Mouse (Mus musculus): ENCODE data around the gene Tent5b.

The Tent5b gene

DNA sequence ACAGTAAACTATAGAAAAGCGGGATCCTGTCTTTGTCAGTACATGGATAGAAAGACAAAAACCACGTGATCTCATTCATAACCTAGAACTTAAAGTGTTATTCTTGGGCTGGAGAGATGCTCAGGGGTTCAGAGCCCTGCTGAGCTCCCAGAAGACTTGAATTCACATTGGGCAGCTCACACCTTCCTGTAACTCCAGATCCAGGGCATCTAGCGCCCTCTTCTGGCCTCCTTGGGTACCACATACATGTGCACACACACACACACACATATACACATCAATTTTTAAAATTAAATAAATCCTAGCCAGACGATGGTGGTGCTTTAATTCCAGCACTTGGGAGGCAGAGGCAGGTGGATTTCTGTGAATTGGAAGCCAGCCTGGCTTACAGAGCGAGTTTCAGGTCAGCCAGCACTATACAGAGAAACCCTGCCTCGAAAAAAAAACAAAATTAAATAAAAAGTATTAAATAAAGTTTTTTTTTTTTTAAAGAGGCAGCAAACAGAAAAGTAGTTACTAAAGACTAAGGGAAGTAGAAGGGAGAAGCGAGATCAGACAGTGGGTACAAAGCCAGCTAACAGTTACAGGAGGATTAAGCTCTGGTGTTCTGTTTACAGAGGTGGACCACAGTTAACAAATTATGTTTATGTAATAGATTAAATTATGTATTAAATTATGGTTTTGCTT, 8.7 kb upstream of the Tent5b start:
- no peak for DNase-seq

DNA sequence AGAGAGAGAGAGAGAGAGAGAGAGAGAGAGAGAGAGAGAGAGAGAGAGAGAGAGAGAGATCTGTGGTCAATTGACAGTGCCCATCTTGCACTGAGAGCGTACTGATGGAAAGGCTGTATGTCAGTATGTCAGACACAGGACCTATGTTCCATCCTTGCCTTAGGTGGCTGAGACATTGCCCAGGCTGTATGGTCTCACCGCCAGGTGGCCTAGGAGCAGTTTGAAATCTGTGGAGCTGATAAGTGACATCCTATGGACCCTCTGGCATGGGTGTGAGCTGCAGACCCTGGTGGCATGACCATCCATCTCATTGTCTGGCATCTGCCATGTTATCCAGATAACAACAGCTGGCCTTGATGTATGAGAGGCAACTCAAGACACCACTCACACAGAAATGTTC, 6.1 kb upstream of the Tent5b start:
- DNase-seq = no peak

DNA sequence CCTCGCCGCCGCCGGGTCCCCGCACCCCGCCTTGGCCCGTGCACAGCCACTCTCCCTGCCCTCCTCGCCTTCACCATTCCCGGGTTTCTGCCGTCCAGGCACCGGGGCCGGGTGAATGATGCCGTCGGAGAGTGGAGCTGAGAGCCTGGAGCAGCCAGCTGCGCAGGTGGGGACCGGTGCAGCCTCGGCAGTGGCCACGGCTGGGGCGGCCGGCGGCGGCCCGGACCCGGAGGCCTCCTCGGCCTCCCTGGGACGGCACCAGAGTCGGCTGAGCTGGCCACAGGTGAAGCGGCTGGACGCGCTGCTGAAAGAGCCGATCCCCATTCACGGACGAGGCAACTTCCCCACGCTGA, 229 bp downstream of the Tent5b start:
- no peak for DNase-seq

DNA sequence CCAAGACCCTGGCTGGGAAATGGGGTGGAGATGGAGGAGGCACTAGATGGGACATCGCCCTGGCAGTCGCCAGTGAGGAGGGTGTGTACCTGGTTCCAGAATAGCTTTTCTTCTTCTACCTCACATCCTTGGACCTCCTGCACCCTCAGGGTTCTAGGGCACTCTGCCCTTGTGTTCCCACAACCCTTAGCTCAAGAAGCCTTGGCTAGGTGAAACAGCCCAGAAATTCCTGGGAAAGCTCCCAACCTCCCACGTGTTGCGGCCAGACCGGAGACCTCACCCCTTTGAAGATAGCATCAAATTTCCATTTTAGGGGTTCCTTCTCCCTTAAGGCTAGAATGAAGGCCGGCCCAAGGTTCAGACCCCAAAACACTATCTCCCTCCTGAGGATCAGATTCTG, 822 bp downstream of the Tent5b start:
- DNase-seq = no peak

DNA sequence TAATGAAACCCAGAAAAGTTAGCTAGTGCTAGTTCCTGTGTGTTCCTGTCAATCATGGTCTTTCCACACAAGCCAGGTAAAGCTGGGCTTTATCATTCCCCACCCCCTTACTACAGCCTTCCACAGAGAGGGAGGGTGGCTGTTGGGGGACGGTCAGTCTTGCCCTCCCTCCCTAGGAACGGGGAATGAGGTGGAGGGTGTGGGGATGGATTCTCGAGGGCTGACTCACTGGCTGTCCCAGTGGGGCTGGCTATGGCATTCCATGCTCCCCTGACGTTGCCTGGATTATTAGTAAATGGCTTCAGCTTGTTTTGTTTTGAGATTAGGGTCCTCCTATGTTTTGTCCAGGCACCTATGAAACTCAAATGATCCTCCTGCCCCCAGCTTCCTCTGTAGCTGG, 1.6 kb downstream of the Tent5b start:
- no peak for DNase-seq

DNA sequence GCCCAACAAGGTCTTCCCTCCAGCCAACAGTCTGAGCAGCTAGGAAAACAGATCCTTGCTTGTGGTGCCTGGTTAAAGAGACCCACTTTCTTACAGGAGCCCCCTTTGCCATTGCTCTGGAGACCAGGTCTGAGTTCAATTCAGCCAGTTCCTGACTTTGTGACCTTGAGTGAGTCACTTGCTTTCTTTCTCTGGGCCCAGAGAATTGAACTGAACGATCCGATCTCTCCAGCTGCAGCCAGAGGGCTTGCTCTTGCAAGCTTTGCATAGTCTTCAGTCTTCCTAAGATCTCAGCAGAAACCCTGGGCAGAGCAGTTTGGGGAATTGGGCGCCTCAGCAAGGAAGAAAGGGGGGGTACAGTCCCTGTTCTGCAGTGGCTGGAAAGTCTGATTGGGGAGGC, 2.5 kb downstream of the Tent5b start:
- DNase-seq = no peak

DNA sequence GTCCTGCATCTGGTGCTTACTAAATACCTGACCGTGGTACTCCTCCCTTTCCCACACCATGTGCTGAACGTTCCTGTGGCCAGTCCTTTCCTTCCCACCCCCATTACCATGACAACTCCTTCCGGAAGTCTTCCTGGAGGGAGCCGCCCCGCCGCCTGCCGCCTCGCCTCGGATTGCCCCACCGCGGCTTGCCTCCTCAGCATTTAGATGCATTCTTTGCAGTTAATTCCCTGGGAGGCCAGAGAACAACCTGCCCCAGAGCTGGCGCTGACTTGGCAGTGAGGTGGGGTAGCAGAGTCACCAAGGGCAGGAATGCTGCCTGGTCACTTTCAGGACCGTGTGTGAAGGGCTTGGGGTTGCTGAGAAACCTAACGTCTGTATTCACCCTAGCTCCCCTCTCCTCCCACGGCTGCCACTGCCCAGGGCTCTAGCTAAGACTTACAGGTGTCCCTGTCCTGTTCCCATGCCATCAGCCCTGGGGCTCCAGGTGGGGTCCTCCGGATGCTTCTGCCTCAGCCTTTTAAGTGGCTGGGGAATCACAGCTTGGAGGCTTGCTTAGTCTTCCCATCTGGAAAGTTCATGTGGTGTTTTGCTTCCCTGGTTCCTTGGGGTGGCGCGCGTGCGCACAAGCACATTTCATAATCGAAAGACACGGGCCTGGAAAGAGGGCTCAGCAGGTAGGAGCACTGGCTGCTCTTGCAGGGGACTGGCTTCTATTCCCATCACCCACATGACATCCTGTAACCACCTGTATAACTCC, 4.5 kb downstream of the Tent5b start:
- DNase-seq = no peak

DNA sequence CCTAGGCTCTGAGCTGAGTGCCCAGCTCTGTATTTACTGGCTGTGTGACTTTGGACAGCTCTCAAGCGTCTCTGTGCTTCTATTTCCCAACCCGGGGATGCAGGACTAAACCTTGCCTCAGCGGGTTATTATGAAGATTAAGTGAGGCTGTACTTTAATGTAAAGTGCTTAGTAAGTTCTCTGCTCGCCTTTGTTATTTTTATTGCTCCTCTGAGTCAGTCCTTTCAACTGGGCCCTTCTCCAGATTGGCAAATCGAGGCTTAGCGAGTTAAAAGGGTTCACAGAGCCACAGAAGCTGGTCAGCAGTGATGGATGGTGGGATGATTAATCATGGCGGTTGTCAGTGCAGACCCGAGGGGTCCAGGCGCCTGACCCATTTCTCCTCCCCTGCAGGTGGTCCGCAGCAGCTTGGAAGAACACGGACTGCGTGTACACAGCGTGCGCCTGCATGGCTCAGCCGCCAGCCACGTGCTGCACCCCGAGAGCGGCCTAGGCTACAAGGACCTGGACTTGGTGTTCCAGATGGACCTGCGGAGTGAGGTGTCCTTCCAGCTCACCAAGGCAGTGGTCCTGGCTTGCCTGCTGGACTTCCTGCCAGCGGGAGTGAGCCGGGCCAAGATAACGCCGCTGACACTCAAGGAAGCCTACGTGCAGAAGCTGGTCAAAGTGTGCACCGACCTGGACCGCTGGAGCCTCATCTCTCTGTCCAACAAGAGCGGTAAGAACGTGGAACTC, 5.9 kb downstream of the Tent5b start:
- DNase-seq = no peak

DNA sequence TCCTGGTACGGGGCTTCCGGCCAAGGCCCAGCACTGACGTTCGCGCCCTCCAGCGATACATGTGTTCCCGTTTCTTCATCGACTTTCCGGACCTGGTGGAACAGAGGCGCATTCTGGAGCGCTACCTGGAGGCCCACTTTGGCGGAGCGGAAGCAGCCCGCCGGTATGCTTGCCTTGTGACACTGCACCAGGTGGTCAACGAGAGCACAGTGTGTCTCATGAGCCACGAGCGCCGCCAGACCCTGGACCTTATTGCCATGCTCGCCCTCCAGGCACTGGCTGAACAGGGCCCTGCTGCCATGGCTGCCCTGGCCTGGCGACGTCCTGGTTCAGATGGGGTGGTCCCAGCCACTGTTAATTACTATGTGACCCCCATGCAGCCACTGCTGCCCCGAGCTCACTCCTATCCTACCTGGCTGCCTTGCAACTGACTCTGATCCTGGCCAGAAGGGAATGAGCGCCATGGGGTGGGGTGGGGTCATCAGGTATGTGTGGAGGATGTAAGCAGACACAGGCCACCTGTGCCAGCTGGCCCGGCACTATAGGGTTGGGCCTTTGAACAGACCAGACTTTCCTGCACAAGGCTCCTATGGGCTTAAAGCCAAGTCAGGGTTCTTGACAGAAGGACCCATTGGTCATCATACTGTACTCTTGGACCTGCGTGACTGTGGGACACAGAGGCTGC, 6.9 kb downstream of the Tent5b start:
- DNase-seq = no peak

DNA sequence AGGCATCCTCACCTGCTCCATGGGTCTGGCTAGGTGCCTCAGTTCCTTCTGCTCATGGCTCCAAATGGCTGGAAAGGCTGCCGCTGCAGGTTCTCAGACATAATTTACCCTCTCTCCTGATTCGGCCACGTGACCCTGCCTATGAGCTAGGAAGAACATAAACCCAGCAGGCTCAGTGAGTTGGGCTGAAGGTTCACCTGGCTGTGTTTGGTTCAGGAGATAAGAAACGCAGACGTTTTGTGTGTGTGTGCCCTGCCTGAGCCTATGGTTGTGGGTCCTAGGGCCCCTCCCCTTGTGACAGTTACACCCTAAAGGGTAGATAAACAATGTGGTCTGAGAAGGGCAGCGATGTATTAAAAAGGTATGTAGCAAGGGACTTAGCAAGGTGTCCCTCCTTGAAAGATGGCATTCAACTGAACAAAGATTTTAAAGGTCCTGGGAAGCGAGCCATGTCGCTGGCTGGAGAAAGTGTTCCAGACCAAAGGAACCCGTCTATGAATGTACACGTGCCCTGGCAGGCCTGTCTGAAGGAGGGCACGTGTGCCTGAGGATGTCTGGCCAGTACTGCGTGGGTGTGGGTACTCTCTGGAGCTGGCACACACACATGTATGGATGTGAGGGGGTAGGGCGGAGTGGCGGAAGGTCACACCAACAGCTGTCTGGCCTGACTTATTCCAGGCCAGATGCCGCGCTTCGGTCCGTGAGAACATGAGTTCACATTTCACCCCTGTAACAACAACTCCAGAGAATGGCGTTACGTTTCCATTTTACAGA, 8.9 kb downstream of the Tent5b start:
- DNase-seq = no peak

DNA sequence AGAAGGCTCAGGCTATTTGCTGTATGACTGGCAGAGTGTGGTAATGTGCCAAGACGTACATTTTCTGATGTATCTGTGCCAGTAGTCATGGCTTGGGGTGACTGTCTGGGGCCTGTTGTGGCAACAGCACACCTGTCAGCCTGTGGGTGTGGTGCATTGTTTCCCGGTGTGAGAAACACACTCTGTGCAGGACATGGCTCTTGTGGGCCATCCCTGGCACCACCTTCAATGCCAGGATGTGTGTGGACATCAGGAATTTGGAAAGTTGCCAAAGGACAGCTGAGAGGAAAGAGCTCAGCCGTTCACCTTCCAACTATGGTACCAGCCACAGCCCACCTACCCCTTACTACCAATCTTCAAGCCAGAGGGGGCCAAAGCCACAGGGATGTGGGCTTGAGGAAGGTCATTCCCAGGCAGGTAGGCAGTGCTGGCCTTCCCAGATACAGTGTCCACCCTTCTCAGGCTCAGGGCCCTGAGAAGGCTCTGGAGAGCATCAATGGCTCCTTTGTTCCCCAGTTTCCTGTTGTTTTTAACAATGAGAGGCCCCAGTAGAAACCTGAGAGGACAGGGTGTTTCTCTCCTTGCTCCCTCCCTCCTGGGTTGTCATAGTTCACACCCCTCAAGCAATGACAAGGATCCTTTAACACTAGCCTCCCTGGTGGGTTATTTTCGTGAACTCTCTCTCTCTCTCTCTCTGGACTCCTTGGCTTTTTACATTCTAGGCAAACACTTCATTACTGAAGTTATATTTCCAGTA, 9.7 kb downstream of the Tent5b start:
- no peak for DNase-seq

DNA sequence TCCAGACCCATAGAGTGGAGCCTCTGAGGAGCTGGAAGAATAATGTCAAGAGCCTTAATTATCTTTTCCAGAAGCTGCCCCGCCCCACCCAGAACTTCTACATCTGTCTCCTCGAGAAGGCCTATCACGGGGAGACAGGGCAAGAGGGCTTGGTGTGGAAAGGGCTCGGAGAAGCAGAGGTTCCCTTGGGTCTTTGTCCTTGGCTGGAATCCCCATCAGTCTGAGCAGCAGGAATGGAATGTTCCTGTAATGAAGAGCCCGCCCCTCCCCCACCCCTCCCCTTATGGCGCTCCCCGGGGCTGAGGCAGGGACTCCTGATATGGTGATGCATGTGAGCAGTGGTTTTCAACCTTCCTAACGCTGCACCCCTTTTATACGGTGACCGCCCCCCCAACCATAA, 11.9 kb downstream of the Tent5b start:
- DNase-seq = no peak

DNA sequence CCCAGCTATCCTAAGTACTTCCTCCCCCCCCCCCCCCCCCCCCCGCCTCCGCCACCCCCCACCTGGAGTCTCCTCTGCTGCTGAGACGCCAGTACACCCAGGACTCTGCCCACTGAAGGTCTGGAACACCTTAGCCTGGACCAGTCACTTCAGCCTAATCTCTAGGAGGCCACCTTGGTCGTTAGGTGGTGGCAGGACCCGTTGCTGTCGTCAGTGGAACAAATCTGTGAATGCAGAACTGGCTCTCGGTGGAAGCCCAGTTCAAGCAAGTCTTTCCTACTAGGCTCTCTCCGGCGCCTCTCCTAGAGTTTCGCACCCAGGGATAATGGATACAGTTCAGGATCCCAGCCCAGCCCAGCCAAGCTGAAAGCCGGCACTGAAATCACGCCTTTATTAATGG, 14.0 kb downstream of the Tent5b start:
- no peak for DNase-seq

DNA sequence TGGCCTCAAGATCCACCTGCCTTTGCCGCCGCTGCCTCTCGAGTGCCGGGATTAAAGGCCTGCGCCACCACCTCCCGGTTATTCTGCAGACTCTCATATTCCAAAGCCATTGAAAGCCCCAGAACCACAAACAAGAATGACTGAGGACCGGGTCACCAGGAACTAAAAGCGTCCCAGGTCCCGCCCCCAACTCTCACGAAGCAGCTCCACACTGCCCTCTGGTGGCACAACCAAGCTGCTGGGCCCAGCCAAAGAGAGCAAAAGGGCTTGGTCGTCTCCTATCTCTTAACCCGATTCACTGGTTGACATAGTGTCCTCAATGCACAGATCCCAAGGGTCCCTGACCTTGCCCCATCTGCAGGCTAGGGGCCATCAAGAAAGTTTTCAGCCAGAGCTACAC, 14.5 kb downstream of the Tent5b start:
- peak; percentile 90 for DNase-seq

DNA sequence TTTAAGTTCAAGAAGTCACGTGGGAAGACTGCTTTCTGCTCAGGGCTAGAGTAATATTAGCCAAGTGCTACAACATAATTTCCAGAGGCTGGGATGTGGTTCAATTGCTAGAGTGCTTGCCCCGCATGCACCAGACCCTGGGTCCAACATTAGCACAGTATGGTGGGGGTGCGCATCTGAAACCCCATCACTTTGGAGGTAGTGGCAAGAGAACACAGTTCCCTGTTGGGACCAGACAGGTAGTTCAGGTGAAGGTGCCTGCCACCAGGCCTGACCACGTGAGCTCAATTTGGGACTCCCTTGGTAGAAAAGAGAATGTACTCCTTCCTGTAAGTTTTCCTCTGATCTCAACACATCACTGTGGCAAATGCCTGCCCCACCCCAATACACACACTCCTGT, 14.9 kb downstream of the Tent5b start:
- DNase-seq = no peak

DNA sequence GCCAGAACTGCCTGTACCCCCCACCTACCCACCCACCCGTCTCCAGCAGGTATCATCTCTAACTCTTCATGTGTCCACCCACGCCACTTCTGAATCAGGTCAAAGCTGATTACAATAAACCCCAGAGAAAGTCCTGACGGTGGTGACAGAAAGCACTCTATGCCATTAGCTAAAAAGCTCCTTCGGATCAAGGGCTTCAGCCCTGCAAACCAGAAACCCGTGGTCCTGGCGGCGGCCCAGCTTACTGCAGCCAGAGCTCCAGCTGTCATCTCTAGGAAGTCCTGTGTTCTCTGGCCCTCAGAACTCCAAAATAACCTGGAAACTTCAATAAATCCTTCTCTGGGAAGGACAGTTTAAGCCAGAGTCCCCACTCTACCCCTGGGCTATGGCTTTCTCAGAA, 15.8 kb downstream of the Tent5b start:
- DNase-seq = no peak

DNA sequence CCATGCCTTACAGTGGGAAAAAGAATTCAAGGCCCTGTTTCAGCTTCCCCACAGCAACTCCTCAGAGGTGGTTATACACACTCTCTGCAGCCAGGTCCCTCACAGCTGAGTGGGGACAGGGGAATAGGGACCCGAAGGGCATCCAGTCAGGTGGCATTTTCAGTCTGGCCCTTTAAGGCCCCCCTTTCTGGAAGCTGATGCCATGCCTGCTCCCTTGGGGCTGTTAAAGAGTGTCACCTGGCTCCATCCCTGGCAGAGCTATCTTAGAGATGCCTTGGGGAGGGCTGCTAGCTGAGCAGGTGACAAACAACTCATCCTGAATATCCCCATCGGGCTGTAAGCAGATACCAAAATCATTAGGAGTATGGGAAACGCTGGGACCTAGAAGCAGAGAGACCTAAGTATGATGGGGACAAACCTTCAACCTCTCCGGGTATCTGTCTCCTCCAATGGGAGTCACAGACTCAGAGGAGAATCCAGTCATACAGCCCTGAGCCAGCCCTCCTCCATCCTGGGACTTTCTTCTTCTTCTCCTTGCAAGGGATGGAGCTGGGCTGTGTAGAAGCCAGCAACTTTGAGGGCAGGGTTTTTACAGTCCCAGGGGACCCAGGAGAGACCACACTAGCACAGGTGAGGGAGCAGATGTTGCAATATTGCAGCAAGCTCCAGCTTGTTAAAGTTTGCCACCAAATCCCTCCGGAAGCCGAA, 17.0 kb downstream of the Tent5b start:
- DNase-seq = no peak

DNA sequence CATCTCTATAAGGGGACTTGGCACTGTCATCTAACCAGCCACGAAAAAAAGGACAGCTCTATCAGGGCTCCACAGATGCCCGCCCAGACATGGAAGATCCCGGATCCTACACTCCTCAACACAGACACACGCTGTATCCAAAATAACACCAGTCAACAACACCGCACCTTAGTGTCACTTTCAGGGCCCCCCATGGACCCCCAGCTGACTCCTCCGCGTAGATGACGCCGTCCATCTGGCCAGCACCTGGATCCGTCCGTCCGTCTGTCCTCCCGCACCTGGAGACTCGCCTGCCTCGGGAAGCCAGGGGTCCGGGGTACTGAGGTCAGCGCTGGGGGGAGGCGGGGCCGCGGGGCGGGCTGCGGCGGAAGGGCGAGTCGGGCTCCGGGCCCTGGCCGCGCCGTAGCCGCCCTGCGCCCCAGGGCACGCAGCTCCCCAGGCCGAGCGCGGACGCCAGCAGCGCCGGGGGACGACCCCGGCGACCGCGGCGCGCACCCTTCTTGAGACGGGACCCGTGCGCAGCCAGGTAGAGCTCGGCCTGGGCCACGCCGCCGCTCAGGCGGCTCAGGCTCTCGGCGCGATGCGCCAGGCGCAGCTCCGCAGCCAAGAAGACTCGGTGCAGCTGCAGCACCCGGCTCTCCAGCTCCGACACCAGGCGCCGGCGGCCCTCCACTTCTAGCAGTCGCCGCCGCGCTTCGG, 17.7 kb downstream of the Tent5b start:
- peak; percentile 46 for DNase-seq

DNA sequence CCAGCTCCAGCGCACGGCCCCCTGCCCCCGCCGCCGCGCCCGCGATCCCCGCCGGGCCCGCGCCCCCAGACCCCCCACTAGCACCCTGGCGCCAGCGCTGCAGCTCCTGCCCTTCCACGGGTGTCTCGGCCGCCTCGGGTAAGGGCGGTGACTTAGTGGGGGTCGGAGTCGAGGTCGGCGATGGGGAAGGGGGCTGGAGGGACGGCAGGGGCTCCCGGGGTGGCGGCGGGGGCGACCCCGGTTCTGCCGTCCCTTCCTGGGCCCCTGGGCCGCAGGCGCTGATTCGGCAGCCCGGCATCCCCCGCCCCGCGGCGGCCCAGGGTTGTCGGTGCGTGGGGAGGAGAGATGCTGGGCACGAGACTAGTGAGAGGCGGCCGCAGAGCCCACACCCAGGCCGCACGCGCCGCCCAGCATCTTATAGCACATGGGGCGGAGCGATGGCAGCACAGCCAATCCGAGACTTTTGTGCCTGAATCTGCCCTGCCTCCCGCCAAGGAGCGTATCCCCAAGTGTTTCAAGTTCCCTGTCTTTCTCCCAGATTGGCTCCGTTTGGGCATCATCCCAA, 18.3 kb downstream of the Tent5b start, which contains the start of gene Trnp1:
Gene Trnp1 (minus strand): TSS at position 391 of the 565 bp plus-strand sequence.
- DNase-seq = peak; percentile 59

DNA sequence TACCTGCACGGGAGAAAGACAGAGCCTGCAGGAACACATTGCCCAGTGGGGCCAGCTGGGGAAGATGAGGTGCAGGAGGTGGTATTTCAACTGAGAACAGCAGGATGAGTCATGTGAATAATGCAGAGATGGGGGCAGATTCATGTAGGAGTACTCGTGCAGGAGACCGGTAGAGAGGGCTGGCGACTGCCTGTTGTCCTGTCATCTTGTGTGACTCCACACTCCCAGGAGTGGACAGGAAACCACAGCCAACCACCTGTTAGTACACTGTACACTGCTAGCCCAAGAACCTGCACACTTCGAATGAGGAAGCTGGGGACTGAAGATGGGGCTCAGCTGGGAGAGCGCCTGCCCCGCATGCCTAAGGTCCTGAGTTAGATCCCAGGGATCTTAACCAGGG, 21.6 kb downstream of the Tent5b start:
- DNase-seq = no peak

Data from thymus, postnatal 14 days (tissue).